Mouse (Mus musculus) heart, adult 2 months (tissue): ENCODE data around the gene Reep3.

Experiments used
- CTCF ChIP-seq: fragments of 200-600 bp; IDR thresholded peaks from 2 replicates; pipeline ENCODE4 v1.8.1; 2022; ENCODE audit warnings: antibody characterized with exemption, mild to moderate bottlenecking, moderate library complexity
- EP300 ChIP-seq: fragments of 200-500 bp; IDR thresholded peaks from 2 replicates; pipeline ENCODE4 v1.6.1; 2011; ENCODE audit warnings: low read depth, low read length, control low read depth; ENCODE audit not compliant: insufficient read depth
- POLR2A ChIP-seq: fragments of 200-500 bp; IDR thresholded peaks from 2 replicates; pipeline ENCODE4 v1.6.1; 2011; ENCODE audit warnings: mild to moderate bottlenecking, low read depth, low read length, control low read depth; ENCODE audit not compliant: insufficient read depth

GRCm38 (mm10) chr10:67026375-67026774 is 70.4 kb downstream of the Reep3 start:
- TF ChIP-seq CTCF (no peak), POLR2A (no peak), EP300 (no peak)
